Mouse (Mus musculus) CH12.LX (cell line): ENCODE data around the gene Cox19.

Source experiments
- TBP ChIP-seq: conservative IDR thresholded peaks from 2 replicates; pipeline ENCODE4 v1.6.1; 2011; ENCODE audit warnings: low read depth, low read length, improper control_type of control experiment
- ZC3H11A ChIP-seq: IDR thresholded peaks from 2 replicates; pipeline ENCODE4 v1.6.1; 2012; ENCODE audit warnings: low read depth, mild to moderate bottlenecking, inconsistent platforms, low read length, improper control_type of control experiment

- TF ChIP-seq TBP (no peak), ZC3H11A (no peak)
These were observed 15.3 kb upstream of the Cox19 start for GRCm38 (mm10) chr5:139366484-139366883.
